Mouse (Mus musculus) lung, postnatal 0 days (tissue): Measurements from ENCODE around the gene Nol6. TPM values are rescaled to one million over a fixed set of nuclear protein-coding genes. Genes with fewer than 3 reads are reported as not detected.
A peak's percentile ranks its signal among the peaks of the same experiment; 100 is the strongest.

ENCODE experiments used
- ATAC-seq: fragments of 200-750 bp; cut with Nextera tagmentation; 2 replicates; pipeline ENCODE4 v1.8.0; 2017; ENCODE audit warnings: moderate library complexity
- DNase-seq: peaks from one replicate; pipeline ENCODE4 v3.0.0-alpha.2; 2016; ENCODE audit warnings: low spot score
- H3K27ac ChIP-seq: fragments of 300-500 bp; sonication (generic); 2 replicates; pipeline ENCODE4 v1.5.1; 2014; ENCODE audit warnings: antibody characterized with exemption, mild to moderate bottlenecking, low read length, mixed read lengths
- H3K27me3 ChIP-seq: fragments of 300-500 bp; sonication (generic); replicated peaks from 2 replicates; pipeline ENCODE4 v1.6.1; 2014; ENCODE audit warnings: low read length, mixed read lengths; ENCODE audit not compliant: insufficient read depth
- H3K36me3 ChIP-seq: fragments of 300-500 bp; sonication (generic); 2 replicates; pipeline ENCODE4 v1.6.1; 2014; ENCODE audit warnings: low read length, mixed read lengths; ENCODE audit not compliant: insufficient read depth
- H3K4me1 ChIP-seq: fragments of 300-500 bp; sonication (generic); 2 replicates; pipeline ENCODE4 v1.6.1; 2014; ENCODE audit warnings: antibody characterized with exemption, low read depth, low read length, mixed read lengths; ENCODE audit not compliant: insufficient read depth
- H3K4me2 ChIP-seq: fragments of 300-500 bp; sonication (generic); replicated peaks from 2 replicates; pipeline ENCODE4 v1.6.1; 2014; ENCODE audit warnings: low read depth, mild to moderate bottlenecking, low read length, moderate library complexity, mixed read lengths
- H3K4me3 ChIP-seq: fragments of 300-500 bp; sonication (generic); 2 replicates; pipeline ENCODE4 v1.5.1; 2014; ENCODE audit warnings: low read depth, low read length
- H3K9ac ChIP-seq: fragments of 300-500 bp; sonication (generic); replicated peaks from 2 replicates; pipeline ENCODE4 v1.6.1; 2014; ENCODE audit warnings: low read depth, mild to moderate bottlenecking
- H3K9me3 ChIP-seq: fragments of 300-500 bp; sonication (generic); 2 replicates; pipeline ENCODE4 v1.6.1; 2016; ENCODE audit warnings: low read length, mixed read lengths
- CTCF ChIP-seq: IDR thresholded peaks from 2 replicates; pipeline ENCODE4 v1.5.1; 2016; ENCODE audit warnings: antibody characterized with exemption, mild to moderate bottlenecking
- EP300 ChIP-seq: IDR thresholded peaks from 2 replicates; pipeline ENCODE4 v1.6.1; 2016; ENCODE audit warnings: antibody characterized with exemption, mild to moderate bottlenecking, control low read depth
- WGBS: fragments of 180-500 bp; shearing (Covaris S2); extraction: QIAGEN DNeasy Blood & Tissue Kit; methylation state at CpG from one replicate; pipeline ENCODE4 v1.1.7; 2014; 5-methylcytosine and 5-hydroxymethylcytosine counted together
- polyA plus RNA-seq: library from polyadenylated mRNA; unstranded; fragments of >200 nt; fragmentation: Nextera tagmentation; extraction: Ambion mirVana; gene quantifications from 2 replicates; pipeline ENCODE4 v1.2.1, GENCODE M21; 2015

The Nol6 gene
- polyA plus RNA-seq, 1 experiment from 2014 or later, result 6.9 TPM

- Histone ChIP-seq H3K9me3 (no peaks in the 10 kb centered on the region), H3K4me2 (peak within 1 kb of the TSS; percentile 67), H3K27me3 (0 out of 2 replicates have a peak, but pooled peaks cover 5% of the 10 kb centered on the region), H3K4me3 (peak within 1 kb of the TSS; percentile 31), H3K9ac (no peak within 1 kb of the TSS), H3K27ac (no peak within 1 kb of the TSS), H3K36me3 (no peaks in the 10 kb centered on the region), H3K4me1 (peaks cover 6% of the 10 kb centered on the region; the same call in 1 of the 2 replicates)
- ATAC-seq (0 out of 2 replicates have a peak, but pooled peaks have one; percentile 23), DNase-seq (peak; percentile 54)
- WGBS, result 2% methylated on average over 42 of the region's 42 CpGs
- TF ChIP-seq EP300, result no peak
These were observed 26.2 kb downstream of the Nol6 start, which contains the start of gene Aqp3 for GRCm38 (mm10) chr4:41097871-41098576. Gene Aqp3, minus strand, starts transcription at chr4:41098183.

- H3K4me3 ChIP-seq, result no peak overlapping the region
- H3K4me1 ChIP-seq, result peaks cover 6% of the 10 kb centered on the region; the same call in 1 of the 2 replicates
- 59% methylated on average over 13 of the region's 13 CpGs for WGBS
- H3K9me3 ChIP-seq, result no peaks in the 10 kb centered on the region
- no peak overlapping the region for H3K9ac ChIP-seq
- no peak overlapping the region for H3K27ac ChIP-seq
- DNase-seq (no peak), ATAC-seq (no peak)
- H3K4me2 ChIP-seq, result no peak overlapping the region
- H3K36me3 ChIP-seq, result no peaks in the 10 kb centered on the region
- 0 out of 2 replicates have a peak, but pooled peaks cover 5% of the 10 kb centered on the region for H3K27me3 ChIP-seq
- no peak for TF ChIP-seq EP300
- no peak for TF ChIP-seq CTCF
These were observed 26.9 kb downstream of the Nol6 start for GRCm38 (mm10) chr4:41097381-41097780.

- no peak overlapping the region for H3K27ac ChIP-seq
- no peak for TF ChIP-seq EP300
- TF ChIP-seq CTCF, result no peak
- DNase-seq (no peak), ATAC-seq (no peak)
- H3K4me1 ChIP-seq, result peaks cover 6% of the 10 kb centered on the region; the same call in 1 of the 2 replicates
- 72% methylated on average over 5 of the region's 5 CpGs for WGBS
- no peak overlapping the region for H3K4me3 ChIP-seq
- no peak overlapping the region for H3K4me2 ChIP-seq
- H3K36me3 ChIP-seq, result no peaks in the 10 kb centered on the region
- H3K9ac ChIP-seq, result no peak overlapping the region
- 0 out of 2 replicates have a peak, but pooled peaks cover 5% of the 10 kb centered on the region for H3K27me3 ChIP-seq
- H3K9me3 ChIP-seq, result no peaks in the 10 kb centered on the region
These were observed 27.5 kb downstream of the Nol6 start for GRCm38 (mm10) chr4:41096794-41097193.

- TF ChIP-seq CTCF (no peak), EP300 (no peak)
- Histone ChIP-seq H3K4me1 (peaks cover 6% of the 10 kb centered on the region; the same call in 1 of the 2 replicates), H3K9me3 (no peaks in the 10 kb centered on the region), H3K4me2 (no peak overlapping the region), H3K27me3 (0 out of 2 replicates have a peak, but pooled peaks cover 5% of the 10 kb centered on the region), H3K27ac (no peak overlapping the region), H3K36me3 (no peaks in the 10 kb centered on the region), H3K9ac (no peak overlapping the region), H3K4me3 (no peak overlapping the region)
- WGBS, result 40% methylated on average over 8 of the region's 8 CpGs
- DNase-seq, result peak; percentile 33
- no peak for ATAC-seq
These were observed 28.1 kb downstream of the Nol6 start for GRCm38 (mm10) chr4:41096169-41096568.

- TF ChIP-seq EP300 (peak; percentile 62), CTCF (peak; percentile 10; the same call in 1 of the 2 replicates)
- ATAC-seq, result peak; percentile 93
- Histone ChIP-seq H3K27me3 (0 out of 2 replicates have a peak, but pooled peaks cover 5% of the 10 kb centered on the region), H3K4me2 (no peak overlapping the region), H3K27ac (no peak overlapping the region), H3K36me3 (no peaks in the 10 kb centered on the region), H3K4me3 (no peak overlapping the region), H3K9me3 (no peaks in the 10 kb centered on the region), H3K9ac (no peak overlapping the region), H3K4me1 (peaks cover 6% of the 10 kb centered on the region; the same call in 1 of the 2 replicates)
- peak; percentile 91 for DNase-seq
- 35% methylated on average over 9 of the region's 9 CpGs for WGBS
These were observed 29.9 kb downstream of the Nol6 start for GRCm38 (mm10) chr4:41094361-41094760.

GRCm38 (mm10) chr4:41092958-41093357, 31.3 kb downstream of the Nol6 start:
- H3K9me3 ChIP-seq, result no peaks in the 10 kb centered on the region
- WGBS, result 65% methylated on average over 1 of the region's 1 CpGs
- no peak overlapping the region for H3K4me3 ChIP-seq
- DNase-seq (no peak), ATAC-seq (no peak)
- 0 out of 2 replicates have a peak, but pooled peaks cover 5% of the 10 kb centered on the region for H3K27me3 ChIP-seq
- TF ChIP-seq EP300 (no peak), CTCF (no peak)
- H3K9ac ChIP-seq, result no peak overlapping the region
- H3K36me3 ChIP-seq, result no peaks in the 10 kb centered on the region
- no peak overlapping the region for H3K4me2 ChIP-seq
- no peak overlapping the region for H3K27ac ChIP-seq
- no peaks in the 10 kb centered on the region for H3K4me1 ChIP-seq
